Mouse (Mus musculus): Measurements from ENCODE around the gene Eml2. TPM values are rescaled to one million over a fixed set of nuclear protein-coding genes. Genes with fewer than 3 reads are reported as not detected.

Eml2 gene
- total RNA-seq, 2 experiments from 2014 or later: 1.5 to 3.7 TPM

DNA sequence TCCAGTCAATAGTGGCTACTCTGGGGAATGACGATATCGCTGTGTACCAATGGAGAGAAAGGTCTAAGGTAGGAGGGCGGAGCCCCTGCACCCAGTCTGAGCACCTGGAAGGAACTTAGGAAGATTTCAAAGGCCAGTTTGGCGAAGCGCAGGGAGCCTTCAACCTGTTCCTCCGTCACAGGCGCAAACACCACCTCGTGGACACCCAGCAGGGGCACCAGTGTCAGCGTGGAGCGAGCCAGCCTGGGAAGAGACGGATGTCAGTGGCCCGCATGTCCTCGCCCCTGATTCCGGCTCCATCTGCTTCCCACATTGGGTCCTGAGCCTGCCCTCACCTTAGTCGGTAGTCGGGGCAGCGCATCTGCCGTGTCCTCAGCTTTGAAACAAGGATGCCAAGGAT, 16.8 kb upstream of the Eml2 start:
- no peak for ATAC-seq (replicated peaks; ENCODE audit: low FRiP score, poor library complexity, severe bottlenecking)

DNA sequence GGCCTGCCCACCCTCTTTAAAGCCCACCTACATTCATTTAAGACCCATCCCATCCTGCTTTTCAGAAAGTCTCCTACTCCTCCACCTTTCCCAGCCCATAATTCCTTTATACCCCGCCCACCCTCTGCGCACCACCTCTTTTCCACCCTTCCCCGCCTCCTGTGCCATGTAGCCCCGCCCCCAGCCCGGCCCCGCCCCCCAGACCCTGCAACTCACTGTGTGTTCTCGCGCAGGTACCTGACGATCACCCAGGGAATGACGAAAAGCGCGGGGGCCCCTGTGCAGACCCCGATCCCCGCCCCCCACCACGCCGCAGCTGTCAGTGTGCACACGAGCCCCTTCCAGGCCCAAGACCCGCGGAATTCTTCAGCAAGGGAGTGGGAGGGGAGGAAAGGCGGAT, 16.1 kb upstream of the Eml2 start:
- ATAC-seq (replicated peaks; ENCODE audit: low FRiP score, poor library complexity, severe bottlenecking): no peak

DNA sequence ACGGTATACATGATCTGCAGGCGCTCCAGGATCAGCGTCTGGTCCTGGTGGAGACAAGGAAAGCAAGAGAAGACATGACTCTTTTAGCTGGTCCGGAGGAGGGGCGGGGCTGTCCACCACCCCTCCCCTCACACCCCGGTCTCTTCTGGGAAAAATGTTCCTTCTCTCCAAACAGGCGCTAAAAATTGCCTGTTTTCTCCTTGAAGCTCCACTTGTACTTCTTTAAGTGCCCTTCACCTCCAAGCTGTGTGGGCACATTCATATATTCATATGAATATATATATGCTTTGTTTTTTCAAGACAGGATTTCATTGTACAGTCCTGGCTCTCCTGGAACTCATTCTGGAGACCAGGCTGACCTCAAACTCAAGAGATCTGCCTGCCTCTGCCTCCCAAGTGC, 13.3 kb upstream of the Eml2 start:
- no peak for ATAC-seq (replicated peaks; ENCODE audit: low FRiP score, poor library complexity, severe bottlenecking)

DNA sequence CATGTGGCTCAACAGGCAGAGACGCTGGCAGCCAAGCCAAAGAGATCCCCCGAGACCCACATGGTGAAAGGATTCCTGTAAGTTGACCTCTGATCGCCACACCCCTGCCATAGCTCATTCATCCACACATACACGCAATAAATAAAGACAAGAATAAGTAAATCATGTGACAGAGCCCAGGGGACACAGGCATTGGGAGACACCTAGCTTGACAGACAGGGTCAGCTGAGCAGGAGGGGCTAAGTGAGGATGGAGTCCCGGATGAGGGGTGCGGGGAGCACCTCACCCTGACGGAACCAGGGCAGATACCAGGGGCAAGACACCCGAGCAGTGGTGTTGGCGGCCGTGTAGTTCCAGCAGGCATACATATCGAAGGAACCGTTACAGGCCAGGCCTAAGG, 12.5 kb upstream of the Eml2 start:
- no peak for ATAC-seq (replicated peaks; ENCODE audit: low FRiP score, poor library complexity, severe bottlenecking)

DNA sequence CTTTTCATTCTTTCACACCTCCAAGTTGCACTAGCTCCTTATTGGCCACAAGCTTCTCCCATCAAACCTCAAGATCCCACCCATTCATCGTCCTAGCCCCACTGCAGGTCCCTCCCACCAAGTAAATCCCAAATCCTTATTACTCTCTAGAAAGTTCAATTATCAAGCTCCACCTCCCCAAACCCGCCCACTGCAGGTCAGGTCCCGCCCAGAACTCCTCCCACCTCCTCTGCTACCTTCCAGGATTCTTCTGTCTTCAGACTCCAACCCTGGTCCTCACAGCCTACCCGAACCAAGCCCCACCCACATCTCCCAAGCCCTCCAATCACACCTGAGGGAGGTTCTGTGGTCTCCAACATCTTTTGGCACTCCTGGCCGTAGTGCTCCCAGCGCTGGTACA, 12.0 kb upstream of the Eml2 start:
- no peak for ATAC-seq (replicated peaks; ENCODE audit: low FRiP score, poor library complexity, severe bottlenecking)

DNA sequence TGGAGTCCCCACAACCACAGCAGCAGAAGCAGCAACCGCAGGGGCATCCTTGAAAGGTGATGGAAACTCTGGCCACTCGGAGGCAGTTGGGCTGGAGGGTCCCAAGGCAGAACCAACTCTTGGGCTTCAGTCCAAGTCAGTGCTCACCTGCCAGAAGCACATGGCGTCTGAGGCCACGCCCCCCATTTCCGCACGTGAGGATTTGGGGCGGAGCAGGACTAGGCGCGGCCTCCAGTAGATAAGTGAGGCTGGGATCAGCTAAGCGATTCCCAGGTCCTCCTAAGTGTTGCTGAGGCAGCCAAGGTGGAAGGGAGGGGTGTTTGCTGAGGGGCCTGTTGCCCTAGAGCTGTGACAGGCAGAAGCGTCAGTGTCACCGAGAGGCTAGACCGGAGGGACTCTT, 11.2 kb upstream of the Eml2 start:
- ATAC-seq (replicated peaks; ENCODE audit: low FRiP score, poor library complexity, severe bottlenecking): peak; percentile 48; the same call in 1 of the 2 replicates

DNA sequence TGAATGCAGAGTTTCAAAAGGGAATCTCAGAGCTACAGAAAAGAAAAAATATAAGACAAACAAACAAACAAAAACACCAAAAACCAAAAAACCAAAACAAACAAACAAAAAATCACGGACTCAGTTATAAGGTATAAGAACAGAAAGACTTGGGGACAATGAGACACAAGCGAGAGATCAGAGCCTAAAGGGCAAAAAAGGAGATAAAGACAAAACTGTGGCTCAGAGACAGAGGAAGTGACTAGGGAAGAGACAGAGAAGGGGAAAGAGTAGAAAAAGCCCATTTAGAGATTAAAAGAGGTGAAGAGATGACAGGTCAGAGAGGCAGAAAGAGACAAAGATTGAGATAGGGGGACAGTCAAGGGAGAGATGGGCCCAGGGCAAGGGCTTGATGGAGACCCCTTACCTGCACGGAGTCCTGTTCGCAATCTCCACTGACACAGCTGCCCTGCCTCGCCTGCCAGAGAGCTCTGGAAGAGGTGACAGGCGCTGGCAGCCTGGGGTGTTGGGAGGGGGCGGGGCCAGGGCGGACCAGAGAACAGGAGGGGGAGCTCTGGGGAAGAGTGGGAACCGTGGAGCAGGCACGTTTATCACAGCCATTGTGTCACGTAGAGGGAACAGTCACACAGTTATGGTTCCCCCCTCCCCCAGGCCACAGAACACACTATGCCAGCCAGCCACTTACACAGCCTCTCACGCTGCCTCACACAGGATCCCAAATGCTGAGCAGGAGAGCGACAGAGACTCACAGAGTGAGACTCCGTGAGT, 10.4 kb upstream of the Eml2 start, which contains the start of gene Gipr:
Gipr (minus strand) TSS at position 472 of the 768 bp plus-strand sequence.
- no peak for ATAC-seq (replicated peaks; ENCODE audit: low FRiP score, poor library complexity, severe bottlenecking)

DNA sequence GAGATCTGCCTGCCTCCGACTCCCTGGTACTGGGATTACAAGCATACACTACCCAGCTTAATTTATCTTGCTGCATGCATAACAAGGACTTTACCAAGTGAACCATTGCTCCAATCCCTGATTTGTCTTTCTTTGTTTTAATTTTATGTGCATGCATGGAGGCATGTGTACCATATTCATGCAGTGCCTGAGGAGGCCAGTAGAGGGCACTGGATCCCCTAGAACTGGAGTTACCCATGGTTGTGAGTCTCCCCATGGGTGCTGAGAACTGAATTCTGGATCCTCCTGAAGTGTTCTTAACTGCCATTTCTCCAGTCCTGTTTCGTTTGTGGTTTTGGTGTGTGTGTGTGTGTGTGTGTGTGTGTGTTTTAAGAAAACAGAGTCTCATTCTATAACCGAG, 9.2 kb upstream of the Eml2 start:
- no peak for ATAC-seq (replicated peaks; ENCODE audit: low FRiP score, poor library complexity, severe bottlenecking)

DNA sequence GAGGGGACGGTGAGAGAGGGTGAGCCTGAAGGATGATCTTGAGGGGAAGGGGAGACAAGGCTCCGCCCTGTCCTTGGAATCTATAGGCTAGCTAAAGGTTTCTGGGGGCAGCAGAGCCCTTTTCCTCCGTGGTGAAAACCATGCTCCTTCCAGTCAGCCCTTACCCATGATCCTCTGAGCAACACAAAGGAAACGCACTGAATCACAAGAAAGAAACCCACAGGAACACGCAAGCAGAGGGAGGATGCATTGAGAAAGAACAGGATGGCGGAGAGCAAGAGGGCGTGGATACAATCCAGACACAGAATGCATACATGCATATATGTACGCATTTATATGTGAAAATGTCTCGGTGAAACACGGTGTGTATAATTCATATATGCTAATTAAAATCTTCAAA, 6.7 kb upstream of the Eml2 start:
- no peak for ATAC-seq (replicated peaks; ENCODE audit: low FRiP score, poor library complexity, severe bottlenecking)

DNA sequence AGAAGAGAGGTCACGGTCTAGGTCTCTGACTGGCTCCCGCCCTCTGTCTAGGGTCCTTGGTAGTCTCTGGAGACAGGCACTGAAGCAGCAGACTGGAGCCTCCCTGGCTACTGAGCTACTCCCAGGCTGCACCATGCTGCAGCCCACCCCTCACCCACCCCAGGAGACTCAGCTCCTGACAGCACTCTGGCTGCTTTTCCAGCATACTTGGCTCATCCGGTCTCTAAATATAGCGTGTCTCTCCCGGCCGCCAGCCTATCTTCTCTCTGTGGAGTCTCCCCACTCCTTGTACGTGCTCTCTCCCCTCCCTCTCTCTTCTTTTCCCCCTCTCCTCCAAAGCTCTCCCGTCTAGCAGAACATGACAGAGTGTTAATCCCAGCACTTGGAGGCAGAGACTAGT, 6.1 kb upstream of the Eml2 start:
- ATAC-seq (replicated peaks; ENCODE audit: low FRiP score, poor library complexity, severe bottlenecking): no peak

DNA sequence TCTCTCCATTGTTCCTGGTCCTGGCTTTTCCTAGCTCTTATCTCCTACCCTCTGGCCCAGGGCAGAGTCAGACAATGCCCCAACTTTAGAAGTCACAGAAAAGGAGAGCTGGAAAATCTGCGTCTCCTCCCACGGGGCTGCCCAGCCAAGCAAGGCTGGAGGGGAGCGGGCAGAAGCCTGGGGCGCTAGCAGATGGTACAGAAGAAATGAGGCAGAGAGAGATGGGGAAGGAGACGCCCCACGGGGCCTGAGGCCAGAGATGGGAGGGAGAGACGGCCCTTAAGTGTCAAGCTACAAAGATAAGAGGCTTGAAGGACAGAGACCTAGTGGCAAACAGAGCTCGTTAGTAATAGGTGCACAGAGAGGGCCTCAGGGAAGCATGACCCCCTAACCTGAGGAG, 4.4 kb upstream of the Eml2 start:
- ATAC-seq (replicated peaks; ENCODE audit: low FRiP score, poor library complexity, severe bottlenecking): no peak

DNA sequence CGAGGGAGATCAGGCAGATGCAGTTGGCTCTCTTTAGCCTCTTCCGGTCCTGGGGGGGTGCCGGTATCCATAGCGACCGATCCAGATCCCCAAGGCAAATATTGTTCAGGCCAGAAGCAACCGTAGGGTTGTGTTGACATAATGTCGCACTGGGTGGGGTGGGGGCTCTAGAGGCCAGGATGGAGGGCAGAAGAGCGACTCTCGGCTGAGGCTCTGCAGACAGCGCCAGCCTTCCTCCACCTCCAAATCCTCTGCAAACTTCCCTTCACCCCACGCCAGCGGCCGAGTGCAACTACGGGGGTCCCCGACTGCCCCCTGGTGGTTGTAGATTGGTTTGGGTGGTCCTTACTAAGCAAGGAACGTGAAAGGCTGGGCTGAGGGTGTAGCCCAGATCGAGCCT, 3.3 kb upstream of the Eml2 start:
- ATAC-seq (replicated peaks; ENCODE audit: low FRiP score, poor library complexity, severe bottlenecking): peak; percentile 32; the same call in 1 of the 2 replicates

DNA sequence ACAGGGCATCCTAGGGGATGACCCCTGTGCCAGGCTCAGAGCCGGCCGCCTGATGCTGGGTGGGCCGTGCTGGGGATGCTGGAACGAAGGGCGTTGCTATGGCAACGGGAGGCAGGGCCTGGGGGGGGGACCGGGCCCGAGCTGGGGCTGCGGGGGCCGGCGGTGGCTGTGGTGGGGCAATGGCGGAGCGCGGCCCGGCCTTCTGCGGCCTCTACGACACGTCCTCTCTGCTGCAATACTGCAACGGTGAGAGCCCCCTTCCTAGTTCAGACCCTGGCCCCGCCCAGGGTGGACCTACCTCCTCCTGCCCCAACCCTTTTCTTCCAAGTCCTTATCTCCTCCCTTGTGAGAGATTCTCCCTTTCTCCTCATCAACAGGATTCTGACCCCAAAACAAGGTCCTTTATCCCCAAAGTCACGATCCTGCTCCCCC, 311 bp downstream of the Eml2 start:
- ATAC-seq (replicated peaks; ENCODE audit: low FRiP score, poor library complexity, severe bottlenecking): no peak

DNA sequence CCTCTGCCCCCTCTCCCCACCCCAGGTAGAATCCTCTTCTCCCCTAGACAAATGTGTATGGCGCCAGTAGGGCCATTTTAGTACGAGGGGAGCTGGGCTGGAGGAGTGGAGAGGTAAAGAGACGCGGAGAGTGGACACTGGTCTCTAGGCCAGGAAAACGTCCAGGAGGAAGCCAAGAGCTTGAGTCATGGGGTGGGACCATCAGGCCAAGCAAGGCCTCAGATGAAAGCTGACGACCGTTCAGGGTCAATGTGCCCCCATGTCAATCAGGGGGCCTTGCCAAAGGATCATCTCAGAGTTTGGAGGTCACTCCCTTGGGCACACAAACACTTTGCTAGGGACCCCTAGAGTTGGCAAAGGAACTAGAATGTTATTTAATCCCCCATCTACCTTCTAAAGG, 995 bp downstream of the Eml2 start:
- ATAC-seq (replicated peaks; ENCODE audit: low FRiP score, poor library complexity, severe bottlenecking): no peak

DNA sequence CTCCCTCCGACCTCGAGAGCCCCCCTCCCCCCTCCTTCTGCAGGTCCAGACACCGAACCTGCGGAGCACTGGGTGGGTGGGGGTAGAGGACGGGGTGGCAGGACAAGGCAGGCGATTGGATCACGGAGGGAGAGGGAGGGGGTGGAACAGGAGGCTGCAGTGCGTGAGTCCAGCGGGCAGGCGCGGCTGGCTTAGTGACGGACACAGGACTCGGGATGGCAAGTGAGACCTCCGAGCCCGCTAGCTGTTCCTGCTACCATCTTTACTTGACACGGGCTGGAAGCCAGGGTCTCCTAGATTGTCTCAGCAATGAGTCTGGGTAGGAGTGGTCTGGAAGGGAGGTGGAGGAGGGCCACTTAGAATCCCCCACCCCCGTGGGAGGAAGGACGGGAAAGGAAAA, 1.8 kb downstream of the Eml2 start:
- peak; percentile 37 for ATAC-seq (replicated peaks; ENCODE audit: low FRiP score, poor library complexity, severe bottlenecking)

DNA sequence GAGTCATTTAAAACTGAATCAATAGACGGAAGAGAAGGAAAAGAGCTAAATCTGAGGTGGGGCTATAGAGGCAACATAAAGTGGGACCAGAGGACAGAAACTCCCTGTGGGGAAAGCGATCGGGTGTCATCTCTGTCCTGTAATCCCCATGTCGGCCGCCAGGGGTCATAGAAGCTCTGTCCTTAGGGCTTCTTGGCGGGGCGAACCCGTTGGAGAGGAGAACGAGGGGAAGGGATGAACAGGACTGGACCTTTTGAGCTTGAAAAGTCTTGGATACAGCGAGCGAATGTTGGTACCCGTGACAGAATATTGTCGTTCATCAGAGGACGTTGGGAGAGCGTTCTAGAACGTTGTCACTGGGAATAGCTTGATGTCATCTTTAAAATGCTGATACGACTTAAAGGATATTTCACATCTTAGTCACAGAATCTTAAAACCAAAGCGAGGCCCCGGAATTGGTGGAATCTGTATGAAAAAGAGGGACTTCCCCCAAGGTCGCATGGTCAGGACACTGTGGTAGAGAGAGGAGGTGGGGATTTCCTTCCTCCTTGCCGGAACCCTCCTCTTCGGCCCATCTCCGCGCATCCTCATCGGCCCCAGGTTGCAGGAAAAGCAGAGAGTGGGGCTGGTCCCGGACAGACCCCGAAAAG, 2.3 kb downstream of the Eml2 start:
- ATAC-seq (replicated peaks; ENCODE audit: low FRiP score, poor library complexity, severe bottlenecking): peak; percentile 59

DNA sequence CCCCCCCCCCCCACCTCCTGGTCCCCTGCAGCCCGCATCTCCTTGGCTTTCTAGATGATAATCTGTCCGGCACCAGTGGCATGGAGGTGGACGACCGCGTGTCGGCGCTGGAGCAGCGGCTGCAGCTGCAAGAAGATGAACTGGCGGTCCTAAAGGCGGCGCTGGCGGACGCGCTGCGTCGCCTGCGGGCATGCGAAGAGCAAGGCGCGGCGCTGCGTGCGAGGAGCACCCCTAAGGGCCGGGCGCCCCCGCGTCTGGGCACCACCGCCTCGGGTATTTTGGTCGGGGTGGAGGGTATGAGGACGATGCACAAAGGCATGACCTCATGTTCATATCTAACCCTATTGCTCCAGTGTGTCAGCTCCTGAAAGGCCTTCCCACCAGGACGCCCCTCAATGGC, 3.0 kb downstream of the Eml2 start:
- ATAC-seq (replicated peaks; ENCODE audit: low FRiP score, poor library complexity, severe bottlenecking): no peak

DNA sequence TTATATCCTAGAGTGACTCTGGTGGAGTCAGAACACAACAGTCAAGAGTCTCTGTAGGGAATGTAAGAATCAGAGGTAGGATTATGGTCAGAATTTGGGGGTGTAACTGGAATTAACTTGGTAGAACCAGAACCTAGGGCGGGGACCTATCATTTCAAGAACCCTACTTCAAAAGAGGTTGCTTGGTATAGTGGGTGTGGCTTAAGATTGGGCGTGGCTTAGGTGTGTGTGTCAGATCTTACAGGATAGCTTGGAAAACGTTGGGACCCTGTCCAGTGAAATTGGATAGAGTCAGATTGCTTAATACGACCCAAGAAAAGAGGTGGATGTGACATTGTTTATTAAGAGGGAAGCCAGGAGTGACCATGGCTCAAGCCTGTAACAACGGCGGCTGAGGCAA, 3.7 kb downstream of the Eml2 start:
- no peak for ATAC-seq (replicated peaks; ENCODE audit: low FRiP score, poor library complexity, severe bottlenecking)

DNA sequence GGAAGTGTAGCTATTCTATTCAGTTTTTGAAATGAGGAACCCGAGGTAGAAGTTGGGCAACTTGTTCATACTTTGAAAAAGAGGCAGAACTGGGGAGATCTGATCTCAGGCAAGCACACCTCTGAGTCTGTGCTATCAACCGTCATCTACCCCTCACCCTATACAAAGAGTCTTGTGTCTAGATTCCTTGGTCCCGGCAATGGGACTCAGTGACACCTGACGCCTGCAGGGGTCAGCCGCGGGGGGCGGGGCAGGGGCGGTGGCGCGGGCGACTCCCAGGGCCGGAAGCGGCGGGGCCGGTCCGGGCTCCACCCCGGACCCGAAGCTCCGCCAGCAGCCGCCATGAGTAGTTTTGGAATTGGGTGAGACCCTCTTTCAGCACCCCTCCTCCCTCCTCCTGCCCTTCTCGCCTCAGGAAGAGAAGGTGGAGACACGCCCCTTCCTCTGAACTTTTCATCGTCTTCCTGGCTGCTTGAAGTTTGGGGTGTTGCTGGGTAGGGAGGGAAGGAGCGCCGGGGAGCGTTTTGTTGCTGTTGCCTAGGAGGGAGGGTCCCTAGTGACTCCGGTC, 4.7 kb downstream of the Eml2 start:
- no peak for ATAC-seq (replicated peaks; ENCODE audit: low FRiP score, poor library complexity, severe bottlenecking)

DNA sequence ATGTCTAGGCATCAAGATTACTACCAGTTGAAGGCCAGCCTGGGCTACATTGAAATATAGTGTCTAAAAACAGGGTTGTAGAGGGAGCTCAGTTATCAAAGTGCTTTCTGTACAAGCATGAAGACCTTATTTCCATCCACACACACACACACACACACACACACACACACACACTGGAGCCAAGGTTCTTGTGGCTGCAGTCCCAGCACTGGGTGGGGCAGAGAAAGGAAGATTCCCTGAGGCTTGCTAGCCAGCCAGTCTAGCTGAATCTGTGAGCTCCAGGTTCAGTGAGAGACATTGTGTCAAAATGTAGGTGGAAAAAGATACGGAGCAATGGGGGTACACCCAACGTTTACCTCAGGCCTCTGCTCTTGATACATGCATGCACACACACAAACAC, 8.0 kb downstream of the Eml2 start:
- no peak for ATAC-seq (replicated peaks; ENCODE audit: low FRiP score, poor library complexity, severe bottlenecking)

DNA sequence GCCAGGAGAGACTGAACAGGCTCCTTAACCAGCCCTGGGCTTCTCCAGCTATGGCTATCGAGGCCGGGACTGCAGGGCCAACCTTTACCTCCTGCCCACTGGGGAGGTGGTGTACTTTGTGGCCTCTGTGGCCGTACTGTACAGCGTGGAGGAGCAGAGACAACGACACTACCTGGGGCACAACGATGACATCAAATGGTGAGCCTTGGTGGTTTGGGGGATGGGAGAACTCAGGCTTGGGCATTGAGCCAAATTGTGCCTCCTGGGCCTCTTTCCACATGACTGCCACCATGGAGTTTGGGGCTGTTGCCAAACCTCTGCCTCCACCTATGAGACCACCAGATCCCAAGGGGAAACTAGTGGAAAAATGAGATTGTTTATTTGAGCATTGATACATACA, 8.5 kb downstream of the Eml2 start:
- no peak for ATAC-seq (replicated peaks; ENCODE audit: low FRiP score, poor library complexity, severe bottlenecking)
